Mouse (Mus musculus) heart, embryonic 11.5 days (tissue): ENCODE results near the gene Tjp3. TPM values are rescaled to one million over a fixed set of nuclear protein-coding genes. Genes with fewer than 3 reads are reported as not detected.

Source experiments
- ATAC-seq: fragments of 200-750 bp; cut with Nextera tagmentation; replicated peaks from 2 replicates; pipeline ENCODE4 v1.8.0; 2017; ENCODE audit warnings: moderate library complexity; ENCODE audit not compliant: insufficient number of reproducible peaks, low FRiP score, low TSS enrichment
- H3K27ac ChIP-seq: fragments of 300-500 bp; sonication (generic); 2 replicates; pipeline ENCODE4 v1.5.1; 2014; ENCODE audit warnings: mild to moderate bottlenecking, low read depth, low read length
- H3K27me3 ChIP-seq: fragments of 300-500 bp; sonication (generic); 2 replicates; pipeline ENCODE4 v1.6.1; 2014; ENCODE audit warnings: mild to moderate bottlenecking, low read length, mixed read lengths; ENCODE audit not compliant: control insufficient read depth, insufficient read depth
- H3K36me3 ChIP-seq: fragments of 300-500 bp; sonication (generic); 2 replicates; pipeline ENCODE4 v1.6.1; 2014; ENCODE audit warnings: mild to moderate bottlenecking, low read length, moderate library complexity, mixed read lengths; ENCODE audit not compliant: control insufficient read depth, insufficient read depth
- H3K4me1 ChIP-seq: fragments of 300-500 bp; sonication (generic); 2 replicates; pipeline ENCODE4 v1.6.1; 2014; ENCODE audit warnings: low read length; ENCODE audit not compliant: control insufficient read depth, insufficient read depth
- H3K4me2 ChIP-seq: fragments of 300-500 bp; sonication (generic); 2 replicates; pipeline ENCODE4 v1.6.1; 2014; ENCODE audit warnings: mild to moderate bottlenecking, moderate library complexity
- H3K4me3 ChIP-seq: fragments of 300-500 bp; sonication (generic); 2 replicates; pipeline ENCODE4 v1.5.1; 2014; ENCODE audit warnings: low read depth, low read length
- H3K9ac ChIP-seq: fragments of 300-500 bp; sonication (generic); 2 replicates; pipeline ENCODE4 v1.6.1; 2014; ENCODE audit warnings: mild to moderate bottlenecking, low read depth, low read length, moderate library complexity
- H3K9me3 ChIP-seq: fragments of 300-500 bp; sonication (generic); replicated peaks from 2 replicates; pipeline ENCODE4 v1.6.1; 2016; ENCODE audit warnings: low read length; ENCODE audit not compliant: control insufficient read depth
- WGBS: fragments of 180-500 bp; shearing (Covaris S2); extraction: QIAGEN DNeasy Blood & Tissue Kit; methylation state at CpG from one replicate; pipeline ENCODE4 v1.1.7; 2014; ENCODE audit not compliant: insufficient replicate concordance; 5-methylcytosine and 5-hydroxymethylcytosine counted together
- polyA plus RNA-seq: library from polyadenylated mRNA; unstranded; fragments of >200 nt; fragmentation: Nextera tagmentation; extraction: Ambion mirVana; gene quantifications from 2 replicates; pipeline ENCODE4 v1.2.1, GENCODE M21; 2014

Gene Tjp3
- polyA plus RNA-seq, 1 experiment from 2014 or later = 1.4 TPM

DNA sequence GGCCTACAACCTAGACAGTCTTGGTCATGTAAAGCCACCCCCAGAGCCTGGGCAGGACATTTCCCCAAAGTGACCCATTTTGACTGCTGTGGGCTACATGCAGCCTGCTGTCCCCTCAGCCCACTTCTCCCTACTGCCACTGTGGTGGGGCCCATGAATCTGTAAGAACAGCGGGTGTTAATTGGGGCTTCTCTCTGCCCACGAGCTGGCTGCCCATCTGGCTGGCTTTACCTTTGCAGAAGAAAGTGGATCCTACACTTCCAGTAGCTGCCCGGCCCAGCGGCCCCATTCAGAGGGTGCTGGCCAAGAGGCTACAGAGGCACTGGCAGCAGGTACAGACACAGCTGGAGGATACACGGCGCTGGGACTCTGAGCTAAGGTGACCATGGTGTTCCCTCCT is 46.2 kb downstream of the Tjp3 start:
- Histone ChIP-seq H3K4me2 (no peak overlapping the region), H3K9me3 (no peaks in the 10 kb centered on the region), H3K27ac (no peak overlapping the region), H3K27me3 (peaks cover 32% of the 10 kb centered on the region), H3K9ac (no peak overlapping the region), H3K4me3 (no peak overlapping the region), H3K4me1 (peaks cover under 1% of the 10 kb centered on the region), H3K36me3 (no peaks in the 10 kb centered on the region)
- 86% methylated on average over 6 of the region's 6 CpGs for WGBS
- no peak for ATAC-seq

DNA sequence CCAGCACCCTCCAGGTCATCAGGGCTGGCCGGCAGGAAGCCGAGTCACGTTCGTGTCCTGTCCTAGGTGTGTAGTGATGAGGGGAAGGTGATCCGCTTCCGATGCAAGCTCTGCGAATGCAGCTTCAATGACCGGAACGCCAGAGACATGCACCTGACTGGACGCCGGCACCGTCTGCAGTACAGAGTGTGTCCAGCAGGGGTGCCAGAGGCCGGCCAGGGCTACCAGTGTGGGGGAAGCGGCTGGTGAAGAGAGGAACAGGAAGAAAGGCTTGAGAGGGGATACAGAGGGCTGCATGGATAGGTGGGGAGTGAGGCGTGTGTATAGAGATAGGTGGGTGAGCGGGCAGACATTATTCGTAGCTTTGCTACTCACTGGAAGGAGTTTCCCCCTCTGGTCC is 46.8 kb downstream of the Tjp3 start:
- no peak for ATAC-seq
- H3K27me3 ChIP-seq = peaks cover 37% of the 10 kb centered on the region
- 15% methylated on average over 17 of the region's 17 CpGs for WGBS

DNA sequence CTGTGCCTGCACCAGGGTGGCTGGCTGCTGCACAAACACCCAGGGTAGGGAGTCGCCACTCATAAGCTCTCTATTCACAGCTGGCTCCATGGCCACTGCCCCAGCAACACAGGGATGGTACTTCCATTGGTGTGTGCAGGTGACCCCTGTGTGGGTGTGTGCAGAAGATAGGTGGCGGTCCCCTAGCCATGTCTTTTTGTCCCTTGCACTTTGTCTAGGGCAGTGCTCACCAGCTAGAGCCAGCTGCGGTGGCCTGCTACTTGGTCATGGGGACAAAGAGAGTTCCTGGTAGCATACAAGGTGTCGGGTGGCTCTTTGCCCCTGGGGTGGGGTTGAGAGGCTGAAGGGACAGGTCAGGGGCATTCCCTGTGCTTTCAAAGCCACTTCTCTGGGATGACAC is 47.2 kb downstream of the Tjp3 start:
- 64% methylated on average over 4 of the region's 4 CpGs for WGBS
- H3K4me2 ChIP-seq = no peak overlapping the region
- H3K4me1 ChIP-seq = peaks cover 5% of the 10 kb centered on the region
- H3K4me3 ChIP-seq = no peak overlapping the region
- H3K36me3 ChIP-seq = no peaks in the 10 kb centered on the region
- no peak overlapping the region for H3K27ac ChIP-seq
- no peaks in the 10 kb centered on the region for H3K9me3 ChIP-seq
- H3K27me3 ChIP-seq = peaks cover 42% of the 10 kb centered on the region
- ATAC-seq = no peak
- H3K9ac ChIP-seq = no peak overlapping the region

More for the DNA sequence above, 46.8 kb downstream of the Tjp3 start:
- Histone ChIP-seq H3K9ac (no peak overlapping the region), H3K9me3 (no peaks in the 10 kb centered on the region), H3K36me3 (no peaks in the 10 kb centered on the region), H3K4me1 (peaks cover 5% of the 10 kb centered on the region), H3K4me2 (no peak overlapping the region), H3K4me3 (no peak overlapping the region), H3K27ac (no peak overlapping the region)

DNA sequence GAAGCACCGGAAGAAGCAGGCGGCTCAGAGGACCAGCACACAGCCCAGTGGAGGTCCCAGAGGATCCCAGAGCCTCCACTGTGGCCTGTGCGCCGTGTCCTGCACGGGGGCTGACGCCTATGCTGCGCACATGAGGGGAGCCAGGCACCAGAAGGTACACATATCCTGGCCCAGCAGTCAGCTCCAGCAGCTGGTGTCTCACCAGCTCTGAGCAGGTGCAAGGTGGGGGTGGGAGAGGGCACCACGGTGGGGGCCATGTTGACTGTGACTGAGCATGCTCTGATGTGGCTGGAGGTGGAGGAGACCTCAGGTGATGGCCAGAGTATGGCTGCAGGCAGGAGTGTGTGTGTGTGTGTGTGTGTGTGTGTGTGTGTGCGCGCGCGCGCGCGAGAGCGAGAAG is 49.4 kb downstream of the Tjp3 start:
- WGBS = 82% methylated on average over 16 of the region's 16 CpGs
- Histone ChIP-seq H3K4me3 (no peak overlapping the region), H3K36me3 (no peaks in the 10 kb centered on the region), H3K9ac (no peak overlapping the region), H3K9me3 (no peaks in the 10 kb centered on the region), H3K27ac (no peak overlapping the region), H3K4me1 (peaks cover 5% of the 10 kb centered on the region), H3K4me2 (no peak overlapping the region), H3K27me3 (peaks cover 53% of the 10 kb centered on the region)
- no peak for ATAC-seq

DNA sequence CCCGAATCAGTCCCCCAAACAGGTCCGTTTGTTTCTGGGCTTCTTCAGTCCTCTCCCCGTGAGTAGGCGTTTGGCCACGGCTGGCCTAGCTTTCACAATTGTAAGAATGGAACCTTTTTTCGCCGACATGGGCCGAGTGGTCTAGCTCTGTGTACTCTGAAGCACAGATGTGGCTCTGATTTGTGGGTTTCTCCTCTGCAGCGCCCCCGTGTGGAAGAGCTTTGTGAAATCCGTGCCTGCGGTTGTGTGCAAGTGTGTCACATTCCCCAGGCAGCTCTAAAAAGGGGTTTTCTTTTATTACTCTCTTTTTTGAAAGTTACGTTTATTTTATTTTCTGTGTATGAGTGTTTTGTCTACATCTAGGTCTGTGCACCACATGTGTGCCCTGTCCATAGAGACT is 50.5 kb downstream of the Tjp3 start:
- Histone ChIP-seq H3K4me1 (peaks cover 5% of the 10 kb centered on the region), H3K9ac (no peak overlapping the region), H3K27ac (no peak overlapping the region), H3K4me2 (no peak overlapping the region), H3K36me3 (no peaks in the 10 kb centered on the region), H3K27me3 (peaks cover 57% of the 10 kb centered on the region), H3K9me3 (no peaks in the 10 kb centered on the region), H3K4me3 (no peak overlapping the region)
- WGBS = 25% methylated on average over 13 of the region's 13 CpGs
- ATAC-seq = no peak

DNA sequence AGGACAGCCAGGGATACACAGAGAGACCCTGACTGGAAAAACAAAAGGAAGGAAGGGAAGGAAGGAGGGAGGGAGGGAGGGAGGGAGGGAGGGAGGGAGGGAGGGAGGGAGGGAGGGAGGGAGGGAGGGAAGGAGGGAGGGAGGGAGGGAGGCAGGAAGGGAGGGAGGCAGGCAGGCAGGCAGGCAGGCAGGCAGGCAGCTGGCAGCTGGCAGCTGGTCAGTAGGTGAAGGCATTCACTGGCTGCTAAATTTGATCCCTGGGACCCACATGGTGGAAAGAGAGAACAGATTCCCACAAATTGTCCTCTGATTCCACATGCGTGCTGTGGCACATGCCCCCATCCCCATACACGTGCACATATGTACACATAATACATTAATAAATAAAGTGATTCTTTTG is 52.8 kb downstream of the Tjp3 start:
- Histone ChIP-seq H3K9me3 (no peaks in the 10 kb centered on the region), H3K4me3 (no peak overlapping the region), H3K9ac (no peak overlapping the region), H3K36me3 (no peaks in the 10 kb centered on the region), H3K27ac (no peak overlapping the region), H3K4me1 (peaks cover 5% of the 10 kb centered on the region), H3K4me2 (no peak overlapping the region), H3K27me3 (peaks cover 55% of the 10 kb centered on the region)
- WGBS = 68% methylated on average over 2 of the region's 2 CpGs
- ATAC-seq = no peak

DNA sequence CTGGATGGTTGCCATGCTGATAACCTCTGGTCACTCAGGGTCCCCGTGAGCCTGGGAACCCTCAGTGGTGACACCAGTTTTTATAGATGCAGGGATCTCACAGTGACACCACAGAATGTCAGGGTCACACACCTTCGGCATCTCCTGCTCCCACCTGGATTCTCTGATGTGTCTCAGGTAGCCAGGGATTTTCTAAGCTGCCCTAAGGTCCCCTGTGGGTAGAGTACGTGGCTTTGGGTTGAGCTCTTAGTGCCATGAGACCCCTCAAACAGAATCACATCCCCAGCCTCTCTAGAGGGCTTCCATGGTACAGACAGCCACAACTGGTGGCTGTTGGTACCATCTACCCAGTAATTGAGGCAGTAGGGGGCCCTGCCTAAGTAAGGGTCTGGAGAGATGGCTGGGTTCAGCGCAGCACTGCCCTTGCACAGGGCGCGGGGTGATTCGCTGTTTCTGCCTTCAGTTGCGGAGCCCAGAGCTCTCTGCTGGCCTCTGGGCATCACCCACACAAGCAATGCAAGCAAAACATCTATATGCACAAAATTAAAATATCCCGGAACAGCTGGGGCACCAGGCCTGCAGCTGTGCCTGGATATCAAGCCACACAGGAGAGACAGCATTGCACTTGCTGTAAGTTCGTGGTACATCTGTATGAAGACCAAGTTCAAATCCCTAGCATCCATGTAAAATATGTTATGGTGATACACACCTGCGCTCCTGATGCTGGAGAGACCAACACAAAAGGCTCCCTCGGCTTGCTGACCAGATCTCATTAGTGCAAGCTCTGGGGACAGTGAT is 54.7 kb downstream of the Tjp3 start:
- Histone ChIP-seq H3K4me1 (peaks cover 8% of the 10 kb centered on the region), H3K9ac (no peak overlapping the region), H3K27me3 (peaks cover 40% of the 10 kb centered on the region), H3K4me2 (no peak overlapping the region), H3K36me3 (no peaks in the 10 kb centered on the region), H3K27ac (no peak overlapping the region), H3K9me3 (no peaks in the 10 kb centered on the region), H3K4me3 (no peak overlapping the region)
- 79% methylated on average over 12 of the region's 12 CpGs for WGBS
- no peak for ATAC-seq

DNA sequence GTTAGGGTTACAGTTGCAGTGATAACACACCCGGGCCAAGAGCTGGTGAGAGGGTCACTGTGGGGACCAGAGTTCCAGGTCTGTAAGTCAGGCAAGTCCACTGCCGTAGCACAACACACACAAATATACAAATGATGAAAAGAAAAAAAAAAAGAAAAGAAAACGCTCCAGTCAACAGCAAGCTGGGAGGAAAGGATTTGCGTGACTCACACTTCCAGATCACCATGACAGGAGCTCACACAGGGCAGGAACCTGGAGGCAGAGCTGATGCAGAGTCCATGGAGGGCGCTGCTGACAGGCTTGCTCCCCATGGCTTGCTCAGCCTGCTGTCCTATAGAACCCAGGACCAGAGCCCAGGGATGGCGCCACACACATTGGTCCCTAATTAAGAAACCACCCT is 57.2 kb downstream of the Tjp3 start:
- H3K4me2 ChIP-seq = no peak overlapping the region
- WGBS = 64% methylated on average over 6 of the region's 6 CpGs

DNA sequence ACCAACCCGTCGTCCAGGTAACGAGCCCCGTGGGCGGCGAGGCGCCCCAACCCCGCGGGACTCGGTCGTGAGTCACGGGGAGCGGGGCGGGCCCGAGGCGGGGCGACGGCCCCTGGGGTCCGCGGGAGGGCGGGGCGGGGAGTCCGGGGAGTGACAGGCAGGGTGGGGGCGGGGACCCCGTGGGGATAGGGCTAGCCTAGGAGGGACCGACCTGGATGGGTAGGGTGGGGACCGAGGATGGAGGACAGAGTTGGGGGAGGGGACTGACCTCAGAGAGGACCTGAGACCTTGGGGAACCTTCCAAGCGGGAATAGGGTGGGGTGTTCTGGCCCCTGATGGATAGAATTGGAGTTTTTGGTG is 58.2 kb downstream of the Tjp3 start:
- Histone ChIP-seq H3K4me2 (peak overlapping the region; percentile 64), H3K4me1 (peaks cover 13% of the 10 kb centered on the region; the same call in 1 of the 2 replicates), H3K9ac (peak overlapping the region; percentile 82), H3K9me3 (no peaks in the 10 kb centered on the region), H3K27me3 (peaks cover 36% of the 10 kb centered on the region), H3K27ac (peak overlapping the region; percentile 31), H3K4me3 (peak overlapping the region; percentile 79), H3K36me3 (no peaks in the 10 kb centered on the region)
- WGBS = 0% methylated on average over 21 of the region's 28 CpGs
- peak; percentile 67 for ATAC-seq

More for the DNA sequence above, 57.2 kb downstream of the Tjp3 start:
- Histone ChIP-seq H3K36me3 (no peaks in the 10 kb centered on the region), H3K9ac (no peak overlapping the region), H3K4me3 (no peak overlapping the region), H3K27me3 (peaks cover 41% of the 10 kb centered on the region), H3K27ac (no peak overlapping the region), H3K4me1 (peaks cover 13% of the 10 kb centered on the region; the same call in 1 of the 2 replicates), H3K9me3 (no peaks in the 10 kb centered on the region)
- no peak for ATAC-seq
